Comparison of ENCODE assay signal across 9 mouse cellular contexts in genomic region chr10:110989729-110990128, GRCm38 (mm10). TPM values are rescaled to one million over a fixed set of nuclear protein-coding genes. Genes with fewer than 3 reads are reported as not detected.
A peak's percentile ranks its signal among the peaks of the same experiment; 100 is the strongest.
DNase-seq lines count a peak whose midpoint lies in the region; ATAC-seq and TF ChIP-seq lines count a peak whose summit lies in the region.
"Had no signal": no experiment of that assay in that cellular context is flagged by ENCODE, and none has a peak within 500 bp of the region (broad histone marks: within the 10 kb centered on the region; RNA-seq: fewer than 3 reads in every experiment).

No protein-coding gene starts in this region.

- TF ChIP-seq CTCF in intestine, postnatal 0 days (IDR thresholded peaks at IDR 0.05; ENCODE audit: low read depth): peak; percentile 62
- TF ChIP-seq CTCF in thymus, adult 2 months (IDR thresholded peaks at IDR 0.05; ENCODE audit: borderline replicate concordance, control insufficient read depth, extremely low read depth, insufficient read depth, low read length, poor library complexity): no peak

- H3K9me3 ChIP-seq in intestine, postnatal 0 days (ENCODE audit: control insufficient read depth): no peaks in the 10 kb centered on the region
- no peaks in the 10 kb centered on the region for H3K9me3 ChIP-seq in intestine, embryonic 15.5 days
- H3K9me3 ChIP-seq: liver, embryonic 15.5 days had no signal

- WGBS in intestine, postnatal 0 days: 55% methylated on average over 2 of the region's 2 CpGs
- WGBS in intestine, embryonic 15.5 days: 52% methylated on average over 2 of the region's 2 CpGs
- 51% methylated on average over 2 of the region's 2 CpGs for WGBS in thymus, adult 2 months

- no peak overlapping the region for H3K9ac ChIP-seq in intestine, postnatal 0 days (ENCODE audit: low read depth, low read length)
- no peak overlapping the region for H3K9ac ChIP-seq in intestine, embryonic 15.5 days
- H3K9ac ChIP-seq: liver, embryonic 15.5 days had no signal

- no peaks in the 10 kb centered on the region for H3K27me3 ChIP-seq in intestine, postnatal 0 days (replicated peaks; ENCODE audit: control insufficient read depth, insufficient read depth, low read length)
- H3K27me3 ChIP-seq in intestine, embryonic 15.5 days (replicated peaks): no peaks in the 10 kb centered on the region
- no peaks in the 10 kb centered on the region for H3K27me3 ChIP-seq in thymus, adult 2 months (ENCODE audit: control insufficient read depth, insufficient read depth, low read length)
- H3K27me3 ChIP-seq: liver, embryonic 15.5 days had no signal

- H3K4me1 ChIP-seq in intestine, postnatal 0 days (replicated peaks; ENCODE audit: control insufficient read depth, insufficient read depth, low read length): 0 out of 2 replicates have a peak, but pooled peaks cover 5% of the 10 kb centered on the region
- 0 out of 2 replicates have a peak, but pooled peaks cover 5% of the 10 kb centered on the region for H3K4me1 ChIP-seq in intestine, embryonic 15.5 days (replicated peaks)
- H3K4me1 ChIP-seq in thymus, adult 2 months (replicated peaks; ENCODE audit: control insufficient read depth, insufficient read depth, low read length): 0 out of 2 replicates have a peak, but pooled peaks cover 2% of the 10 kb centered on the region

- no peak for TF ChIP-seq POLR2A in thymus, adult 2 months (IDR thresholded peaks at IDR 0.05; ENCODE audit: control insufficient read depth, extremely low read depth, insufficient read depth, low read length, poor library complexity)

- H3K36me3 ChIP-seq in intestine, postnatal 0 days (ENCODE audit: control insufficient read depth, insufficient read depth): no peaks in the 10 kb centered on the region
- no peaks in the 10 kb centered on the region for H3K36me3 ChIP-seq in intestine, embryonic 15.5 days
- no peaks in the 10 kb centered on the region for H3K36me3 ChIP-seq in thymus, adult 2 months (ENCODE audit: control insufficient read depth, insufficient read depth, low read length)
- H3K36me3 ChIP-seq: liver, embryonic 15.5 days had no signal

- no peak for ATAC-seq in intestine, postnatal 0 days
- no peak for ATAC-seq in intestine, embryonic 15.5 days
- 0 out of 2 replicates have a peak, but pooled peaks have one; percentile 23 for ATAC-seq in erythroblast, adult 5-6 weeks (replicated peaks; ENCODE audit: low FRiP score, poor library complexity, severe bottlenecking)

- no peak overlapping the region for H3K4me2 ChIP-seq in intestine, postnatal 0 days (replicated peaks; ENCODE audit: low read depth)
- H3K4me2 ChIP-seq in intestine, embryonic 15.5 days (replicated peaks): no peak overlapping the region
- H3K4me2 ChIP-seq: liver, embryonic 15.5 days had no signal

- DNase-seq in thymus, adult 2 months: peak; percentile 37
- DNase-seq in thymus, adult 18-20 months: no peak
- DNase-seq in thymus, postnatal 25 days: peak; percentile 21
- DNase-seq in right cerebral cortex, postnatal 25 days: no peak
- no peak for DNase-seq in ovary, postnatal 14 days (ENCODE audit: low spot score)

- no peak overlapping the region for H3K4me3 ChIP-seq in intestine, postnatal 0 days (ENCODE audit: low read depth, low read length)
- H3K4me3 ChIP-seq in intestine, embryonic 15.5 days (replicated peaks): no peak overlapping the region
- no peak overlapping the region for H3K4me3 ChIP-seq in thymus, adult 2 months (ENCODE audit: control insufficient read depth, insufficient read depth, low read length)
- H3K4me3 ChIP-seq: liver, embryonic 15.5 days had no signal

- no peak overlapping the region for H3K27ac ChIP-seq in intestine, postnatal 0 days (ENCODE audit: low read depth, low read length)
- no peak overlapping the region for H3K27ac ChIP-seq in intestine, embryonic 15.5 days
- H3K27ac ChIP-seq in thymus, adult 2 months (ENCODE audit: control insufficient read depth, insufficient read depth, low read length): no peak overlapping the region
- H3K27ac ChIP-seq: liver, embryonic 15.5 days had no signal

RNA-seq across cellular contexts. Expression of gene Zdhhc17, which starts 20.2 kb away (rescaled TPM):
- 5.4 and 5.9 TPM in 2 replicates for polyA plus RNA-seq in intestine, postnatal 0 days (2015; fragmentation: Nextera tagmentation; extraction: Ambion mirVana)
- polyA plus RNA-seq in intestine, embryonic 15.5 days (2015; fragmentation: Nextera tagmentation; extraction: Ambion mirVana): 16.7 and 19.3 TPM in 2 replicates
- polyA plus RNA-seq in thymus, adult 2 months (2012; rRNA removed): 29.8 and 33.1 TPM in 2 replicates
- total RNA-seq in erythroblast, adult 5-6 weeks (2015; ENCODE audit: low replicate concordance): 19.9 and 54.4 TPM in 2 replicates
- 15.8 and 18.3 TPM in 2 replicates for total RNA-seq in erythroblast, adult 5-6 weeks (2017; ENCODE audit: low replicate concordance)

Comparison
In these comparisons a context has a peak if more than half of its experiments do, and no peak if none do; other contexts are left out.
1. DNase-seq: peak in thymus, adult 2 months (single experiment) and thymus, postnatal 25 days (single experiment); none in thymus, adult 18-20 months (0 of 2), right cerebral cortex, postnatal 25 days (single experiment) and ovary, postnatal 14 days (single experiment).